Mouse (Mus musculus): ENCODE measurements around the gene Myh4. TPM values are rescaled to one million over a fixed set of nuclear protein-coding genes. Genes with fewer than 3 reads are reported as not detected.

Myh4 gene
- 1 to 10 TPM in 1 of 2 experiments, not detected in 1; 1.4 TPM for total RNA-seq (2021)
- long read RNA-seq, experiment 1, result 0 reads
- long read RNA-seq, experiment 2, full-length matches to known transcripts, result 1 of 5 reads
- long read RNA-seq, experiment 2, partial matches to known transcripts, result 2 of 5 reads
- long read RNA-seq, experiment 2, other reads (novel, unspliced or antisense), result 2 of 5 reads

DNA sequence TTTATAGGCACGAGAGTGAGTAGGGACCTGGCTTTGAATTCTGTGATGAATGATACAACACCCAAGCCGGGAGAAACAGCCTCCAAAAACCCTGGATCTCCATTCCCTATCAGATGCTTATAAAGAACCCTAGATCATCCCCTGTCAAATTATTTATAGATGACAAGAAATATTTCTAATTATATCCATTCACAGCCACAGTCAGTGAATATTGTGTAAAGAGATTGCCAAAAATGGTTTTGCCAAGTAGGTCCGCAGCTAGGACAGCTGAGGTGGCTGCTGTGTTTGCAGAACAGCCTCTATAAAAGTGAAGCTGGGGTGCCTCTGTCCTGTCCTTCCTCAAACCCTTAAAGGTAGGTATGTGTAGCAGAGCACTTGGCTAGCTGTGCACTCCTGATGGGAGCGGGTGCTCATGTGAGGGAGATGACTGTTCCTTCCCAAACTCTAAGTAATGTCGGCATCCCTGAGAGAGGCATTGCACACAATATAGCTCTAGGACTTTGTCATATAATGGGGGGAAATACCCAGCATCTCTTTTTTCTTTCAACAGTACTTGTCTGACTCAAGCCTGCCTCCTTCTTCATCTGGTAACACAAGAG, at the start of gene Myh4:
TSS of gene Myh4 (plus strand) at position 549 of the 599 bp plus-strand sequence.
- DNase-seq (ENCODE audit: low spot score in 2 of 2), result no peak

DNA sequence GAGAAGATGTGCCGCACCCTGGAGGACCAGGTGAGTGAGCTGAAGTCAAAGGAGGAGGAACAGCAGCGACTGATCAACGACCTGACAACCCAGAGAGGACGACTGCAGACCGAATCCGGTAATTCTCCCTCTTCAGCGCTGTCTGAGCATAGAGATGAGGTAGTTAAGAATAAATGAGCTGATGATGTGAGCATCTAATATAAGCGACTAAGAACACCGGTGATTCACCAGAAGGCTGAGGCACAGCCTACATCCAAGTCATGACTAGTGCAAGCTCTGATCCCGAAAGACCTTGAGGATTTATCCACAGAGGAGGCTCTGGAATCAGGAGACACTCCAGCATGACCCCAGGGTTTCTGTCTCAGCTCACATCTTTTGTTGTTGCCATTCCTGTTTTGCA, 47.5 kb upstream of the Myh4 start:
- DNase-seq (ENCODE audit: low spot score in 2 of 2), result no peak

DNA sequence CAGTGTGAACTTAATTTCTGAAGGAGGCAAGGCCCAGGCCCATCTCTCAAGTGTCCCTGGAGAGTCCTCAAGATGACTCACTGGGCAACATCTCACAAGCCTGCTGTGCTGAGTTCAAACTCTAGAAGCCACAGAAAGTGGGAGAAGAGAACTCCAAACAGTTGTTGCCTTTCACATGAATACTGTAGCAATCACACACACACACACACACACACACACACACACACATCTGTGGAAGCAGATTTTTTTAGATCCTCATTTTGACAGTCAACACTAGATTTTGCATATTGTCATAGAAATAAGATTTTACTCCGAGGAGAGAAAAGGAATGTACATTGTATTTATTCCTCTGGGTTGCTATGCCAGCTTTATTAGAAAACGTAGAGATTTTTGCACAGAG, 47.0 kb upstream of the Myh4 start:
- no peak for DNase-seq (ENCODE audit: low spot score in 2 of 2)

DNA sequence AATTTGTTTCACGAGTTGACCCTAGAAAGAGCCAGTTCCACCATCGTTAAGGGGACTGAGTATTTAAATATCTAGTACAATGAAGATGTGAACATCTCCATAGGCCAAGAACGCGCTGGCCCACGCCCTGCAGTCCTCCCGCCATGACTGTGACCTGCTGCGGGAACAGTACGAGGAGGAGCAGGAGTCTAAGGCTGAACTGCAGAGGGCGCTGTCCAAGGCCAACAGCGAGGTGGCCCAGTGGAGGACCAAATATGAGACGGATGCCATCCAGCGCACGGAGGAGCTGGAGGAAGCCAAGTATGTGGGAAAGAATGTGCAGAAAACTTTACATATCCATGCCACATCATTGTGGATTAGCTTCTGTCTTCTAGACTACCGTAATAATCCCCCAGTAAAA, 46.3 kb upstream of the Myh4 start:
- no peak for DNase-seq (ENCODE audit: low spot score in 2 of 2)

DNA sequence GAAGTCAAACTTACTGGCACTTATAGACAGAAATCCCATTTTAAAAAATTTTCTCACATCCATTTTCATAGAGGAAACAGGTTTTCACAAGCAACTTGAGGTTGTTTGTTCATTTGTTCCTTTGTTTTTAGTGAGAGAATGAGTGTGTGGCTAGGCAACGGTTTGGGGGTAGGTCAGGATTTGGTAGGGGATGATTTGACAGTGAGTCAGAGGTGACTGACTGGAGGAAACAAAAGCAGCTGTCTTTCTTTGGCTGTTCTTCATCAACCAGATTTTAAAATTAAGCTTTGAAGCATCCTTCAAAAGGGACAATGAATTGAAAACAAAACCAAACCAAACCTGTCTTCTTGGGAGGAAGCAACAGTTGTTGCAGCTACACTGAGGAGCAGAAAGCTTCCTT, 38.5 kb upstream of the Myh4 start:
- no peak for DNase-seq (ENCODE audit: low spot score in 2 of 2)

DNA sequence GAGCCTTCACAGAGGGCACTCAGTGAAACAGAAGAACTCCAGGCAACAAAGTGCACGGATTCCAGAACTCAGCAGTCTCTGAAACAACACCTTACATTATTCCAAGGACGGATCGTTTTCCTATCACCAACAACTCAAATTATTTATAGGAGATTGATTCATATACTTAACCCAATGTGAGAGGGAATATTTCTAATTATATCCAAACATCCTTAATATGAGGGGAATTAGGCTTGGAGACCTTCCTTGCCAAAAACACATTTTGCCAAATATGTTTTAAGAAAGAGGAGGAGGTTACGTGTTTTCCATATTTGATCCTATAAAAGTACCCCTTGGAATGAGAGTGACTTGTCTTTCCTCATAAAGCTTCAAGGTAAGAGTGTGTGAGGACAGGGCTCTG, 38.1 kb upstream of the Myh4 start, which contains the start of gene Myh1:
TSS of gene Myh1 (plus strand) at position 301 of the 400 bp plus-strand sequence.
- DNase-seq (ENCODE audit: low spot score in 2 of 2), result no peak

DNA sequence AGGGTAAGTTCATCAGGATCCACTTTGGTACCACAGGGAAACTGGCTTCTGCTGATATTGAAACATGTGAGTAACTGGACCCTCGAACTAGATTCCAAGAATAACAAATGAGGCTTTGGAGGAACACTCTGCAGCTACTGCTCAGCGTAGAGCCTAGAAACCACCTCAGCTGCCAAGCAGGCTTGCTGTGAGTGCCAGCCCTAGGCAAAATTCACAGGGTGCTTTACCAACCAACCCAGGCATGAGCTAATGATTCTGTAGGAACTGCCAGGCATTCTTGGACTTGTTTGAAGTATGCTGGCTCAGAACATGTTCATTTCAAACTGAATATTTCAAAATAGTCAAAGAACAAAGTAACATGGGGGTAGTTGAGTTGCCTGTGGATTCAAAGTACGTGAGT, 33.1 kb upstream of the Myh4 start:
- no peak for DNase-seq (ENCODE audit: low spot score in 2 of 2)

DNA sequence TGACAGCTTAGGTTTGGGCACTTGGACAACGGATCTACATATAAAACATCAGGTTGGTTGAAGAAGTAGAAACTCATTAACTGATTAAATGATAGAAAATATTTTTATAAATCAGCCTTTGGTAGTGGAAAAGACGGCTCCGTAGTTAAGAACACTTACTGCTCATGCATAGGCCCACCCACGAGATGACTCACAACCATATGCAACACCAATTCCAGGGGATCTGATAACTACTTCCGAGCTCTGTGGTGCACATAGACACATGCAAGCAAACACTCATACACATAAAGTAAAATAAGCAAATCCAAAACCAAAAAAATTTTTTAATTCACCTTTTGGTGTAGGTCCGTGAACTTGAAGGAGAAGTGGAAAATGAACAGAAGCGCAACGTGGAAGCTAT, 16.0 kb upstream of the Myh4 start:
- DNase-seq (ENCODE audit: low spot score in 2 of 2), result no peak

DNA sequence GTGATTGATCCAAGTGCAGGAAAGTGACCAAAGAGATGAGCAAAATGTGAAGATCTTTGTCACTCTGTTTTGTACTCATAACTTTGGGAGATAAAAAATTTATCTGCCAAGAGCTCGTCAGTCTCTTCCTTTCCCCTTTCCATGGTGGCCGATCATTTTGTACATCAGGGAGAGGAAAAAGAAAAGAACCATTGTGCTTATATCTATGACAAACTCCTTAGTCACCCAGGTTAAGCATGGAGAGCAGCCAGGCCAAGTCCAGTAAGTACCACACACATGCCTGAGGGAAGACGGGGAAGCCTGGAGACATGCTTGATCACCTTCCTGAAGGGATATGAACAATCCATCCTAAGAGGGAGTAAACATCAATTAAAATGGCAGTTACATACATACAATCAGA, 13.4 kb upstream of the Myh4 start:
- no peak for DNase-seq (ENCODE audit: low spot score in 2 of 2)

DNA sequence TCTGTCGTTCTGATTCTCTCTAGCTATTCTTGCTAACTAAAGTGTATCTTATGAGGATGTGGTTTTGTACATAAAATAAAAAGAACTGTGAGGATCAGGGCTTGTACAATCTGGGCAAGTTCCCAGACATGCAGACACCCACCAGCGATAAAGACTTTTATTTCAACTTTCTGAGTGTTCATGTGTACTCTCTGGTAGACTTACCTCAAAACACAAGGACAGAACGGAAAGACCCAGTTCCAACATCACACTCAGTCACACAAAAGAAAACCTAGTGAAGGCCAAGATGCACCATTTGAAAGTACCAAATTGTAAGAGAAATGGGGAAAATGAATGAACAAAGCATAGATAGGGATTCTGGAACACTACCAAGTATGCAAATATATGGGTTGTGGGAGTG, 9.1 kb upstream of the Myh4 start:
- DNase-seq (ENCODE audit: low spot score in 2 of 2), result no peak

DNA sequence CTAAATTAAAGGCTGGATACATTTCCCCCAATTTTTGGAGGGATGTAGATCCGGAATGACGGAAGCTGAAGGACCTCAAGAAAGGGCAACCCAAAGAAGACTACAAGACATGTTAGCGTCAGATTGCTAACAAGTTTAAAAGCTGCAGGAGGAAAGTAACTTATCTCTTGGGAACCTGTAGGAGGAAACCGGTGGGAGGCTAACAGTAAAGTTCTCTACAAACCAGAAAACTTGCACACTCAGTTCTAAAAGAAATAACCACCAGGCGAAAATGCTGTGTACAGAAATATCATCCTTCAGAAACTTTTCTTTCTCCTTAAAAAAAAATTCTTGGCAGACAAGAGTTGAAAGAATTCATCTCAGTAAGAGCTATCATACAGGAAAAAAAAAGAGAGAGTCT, 8.7 kb upstream of the Myh4 start:
- DNase-seq (ENCODE audit: low spot score in 2 of 2), result no peak

DNA sequence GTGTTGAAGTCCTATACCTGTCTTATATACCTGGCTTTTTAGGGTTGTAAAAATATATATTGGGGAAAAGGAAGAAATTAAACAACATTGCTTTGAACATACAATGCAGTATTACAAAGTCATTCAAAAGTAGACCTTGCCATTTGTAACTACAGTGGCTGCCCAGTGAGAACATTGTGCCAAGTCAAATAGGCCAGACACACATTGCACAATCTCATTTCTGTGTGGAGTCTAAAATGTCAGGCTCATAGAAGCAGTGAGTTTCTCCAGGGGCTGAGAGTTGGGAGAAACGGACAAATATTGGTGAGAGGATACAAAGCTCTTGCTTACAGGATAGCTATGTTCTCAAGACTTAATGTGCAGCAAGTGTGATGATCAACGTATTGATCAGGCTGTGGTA, 7.9 kb upstream of the Myh4 start:
- DNase-seq (ENCODE audit: low spot score in 2 of 2), result no peak

DNA sequence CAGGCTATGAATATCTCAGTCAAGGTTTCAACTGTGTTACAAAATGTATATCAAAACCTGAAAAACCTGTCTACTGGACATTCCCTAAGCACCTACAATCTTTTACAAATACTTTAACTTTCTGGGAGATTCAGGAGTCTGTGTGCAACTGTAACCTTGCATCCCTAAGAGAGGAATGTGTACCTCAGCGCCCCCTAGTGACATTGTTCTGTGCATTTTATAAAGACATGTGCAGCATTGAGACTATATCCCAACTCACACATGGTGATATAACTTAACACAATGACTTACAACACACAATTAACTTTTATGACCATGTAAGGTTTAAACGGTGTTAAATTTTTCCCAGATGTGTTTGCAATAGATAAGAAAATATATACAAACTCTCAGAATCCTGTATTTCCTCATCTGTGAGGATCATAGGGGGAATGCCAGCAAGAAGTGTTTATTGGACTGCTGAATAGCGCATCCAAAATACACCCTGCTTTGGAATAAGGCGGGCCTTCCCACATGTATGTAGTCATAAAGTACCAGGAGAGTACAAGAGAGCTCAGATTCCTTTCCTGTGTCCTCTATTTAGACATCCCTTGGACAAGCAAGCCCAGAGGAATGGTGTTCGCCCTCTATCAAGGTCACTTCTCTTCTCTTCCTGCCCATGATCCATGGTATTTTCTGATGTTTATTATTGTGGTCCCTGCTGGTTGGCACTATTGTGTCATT, 2.0 kb upstream of the Myh4 start:
- peak; percentile 43 to 51 for DNase-seq (ENCODE audit: low spot score in 2 of 2)

DNA sequence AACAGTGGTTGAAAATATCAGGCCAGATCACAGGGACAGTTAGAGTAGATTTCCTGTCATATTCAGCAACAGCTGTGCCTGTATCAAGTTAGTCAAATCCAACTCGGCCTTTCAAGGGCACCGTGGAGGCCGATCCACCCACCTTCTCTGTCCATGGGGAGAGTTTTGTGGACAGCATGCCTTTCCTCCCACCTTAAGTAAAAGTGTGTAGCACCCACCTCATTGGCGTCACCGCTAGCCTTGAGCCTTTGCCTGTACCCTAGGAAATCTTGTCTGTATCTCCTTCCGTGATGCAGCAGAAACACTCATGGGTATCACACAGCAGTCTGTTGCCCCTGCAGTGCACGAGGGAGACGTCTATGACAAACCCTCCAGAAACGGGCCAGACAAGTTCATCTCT, 1.0 kb upstream of the Myh4 start:
- DNase-seq (ENCODE audit: low spot score in 2 of 2), result no peak

DNA sequence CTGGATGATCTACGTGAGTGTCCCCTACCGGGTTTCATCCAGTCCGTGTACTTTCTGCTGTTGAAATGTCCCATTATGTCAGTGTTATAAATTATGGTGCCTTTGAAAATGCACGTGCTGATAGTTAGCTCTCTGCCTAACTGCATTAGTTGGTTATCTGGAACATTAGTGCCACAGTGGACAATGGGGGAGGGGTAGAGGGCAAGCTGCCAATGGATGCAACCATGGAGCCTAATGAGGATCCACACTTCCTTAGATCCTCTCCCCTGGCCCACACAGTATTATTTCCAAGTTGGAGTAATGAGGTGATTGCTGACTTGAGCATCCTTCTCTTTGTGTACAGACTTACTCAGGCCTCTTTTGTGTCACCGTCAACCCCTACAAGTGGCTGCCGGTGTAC, 3.2 kb downstream of the Myh4 start:
- no peak for DNase-seq (ENCODE audit: low spot score in 2 of 2)

DNA sequence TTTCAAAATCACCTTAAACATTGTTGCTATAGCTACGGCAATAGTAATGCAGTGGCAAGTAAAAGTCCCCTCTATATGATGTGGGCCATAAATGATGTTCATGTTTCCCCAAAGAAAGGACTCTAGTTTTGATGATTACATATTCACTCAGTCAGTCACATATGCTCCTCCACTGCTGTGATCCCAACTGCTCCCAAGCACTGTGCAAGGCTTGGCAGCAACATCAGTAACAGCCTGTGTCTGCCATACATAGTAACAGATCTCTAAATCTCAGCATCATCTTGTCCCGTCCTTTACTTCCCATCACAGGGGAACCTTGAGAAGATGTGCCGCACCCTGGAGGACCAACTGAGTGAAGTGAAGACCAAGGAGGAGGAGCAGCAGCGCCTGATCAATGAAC, 15.9 kb downstream of the Myh4 start:
- DNase-seq (ENCODE audit: low spot score in 2 of 2), result no peak

DNA sequence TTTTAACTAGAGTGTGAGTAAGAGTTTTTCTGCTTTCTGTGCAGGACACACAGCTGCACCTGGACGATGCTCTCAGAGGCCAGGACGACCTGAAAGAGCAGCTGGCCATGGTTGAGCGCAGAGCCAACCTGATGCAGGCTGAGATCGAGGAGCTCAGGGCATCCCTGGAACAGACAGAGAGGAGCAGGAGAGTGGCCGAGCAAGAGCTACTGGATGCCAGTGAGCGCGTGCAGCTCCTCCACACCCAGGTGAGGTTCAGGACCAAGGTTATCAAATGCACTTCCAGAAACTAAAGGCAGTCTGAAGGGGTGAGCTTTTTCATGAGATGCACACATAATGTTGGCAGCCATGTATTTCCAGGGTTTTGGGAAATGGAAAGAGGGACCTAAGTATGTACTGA, 19.2 kb downstream of the Myh4 start:
- no peak for DNase-seq (ENCODE audit: low spot score in 2 of 2)

DNA sequence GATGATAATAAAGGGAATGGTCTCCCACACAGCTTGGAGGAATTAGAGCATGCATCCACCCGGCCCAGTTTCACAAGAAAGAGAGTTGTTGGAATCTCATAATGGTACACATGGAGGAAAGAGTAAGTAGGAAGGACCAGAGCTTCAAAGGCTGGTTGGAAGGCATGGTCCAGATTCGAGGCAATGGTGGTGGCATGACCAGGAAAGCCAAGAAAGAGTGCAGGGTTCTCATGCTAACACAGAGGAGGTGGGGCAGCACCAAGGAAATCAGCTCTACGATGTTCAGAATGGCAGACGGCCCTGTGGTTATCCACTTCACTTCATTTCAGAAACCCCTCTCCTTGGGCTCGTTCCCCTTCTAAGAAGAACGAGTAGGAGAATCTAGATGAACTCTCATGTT, 23.1 kb downstream of the Myh4 start:
- DNase-seq (ENCODE audit: low spot score in 2 of 2), result no peak

DNA sequence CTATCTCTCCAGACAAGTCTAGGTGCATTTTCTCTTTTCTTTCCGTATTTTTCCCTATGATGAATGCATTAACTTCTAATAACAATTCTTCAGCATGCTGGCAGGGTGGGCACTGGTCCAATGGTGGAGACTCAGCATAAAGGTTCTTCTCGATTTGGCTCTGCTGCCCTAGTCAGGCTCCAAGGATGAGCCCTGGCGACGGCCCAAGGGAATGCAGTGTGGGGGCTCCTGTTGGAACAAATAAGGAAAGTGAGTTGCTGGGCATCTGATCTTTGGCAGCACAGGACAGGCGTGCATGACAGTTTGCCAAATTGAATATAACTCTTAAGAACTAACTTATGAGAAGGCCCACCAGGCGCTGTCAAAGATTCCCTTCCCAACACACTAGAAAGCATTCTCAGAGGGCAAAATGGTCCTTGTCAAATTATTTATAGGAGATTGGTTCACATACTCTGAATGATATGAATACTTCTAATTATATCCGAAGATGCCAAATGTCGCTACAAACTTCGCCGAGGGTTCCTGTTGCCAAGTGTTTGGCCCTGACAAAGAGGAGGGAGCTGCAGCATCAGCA, 38.9 kb downstream of the Myh4 start, which contains the start of gene Myh8:
TSS of gene Myh8 (plus strand) at position 524 of the 574 bp plus-strand sequence.
- no peak for DNase-seq (ENCODE audit: low spot score in 2 of 2)

DNA sequence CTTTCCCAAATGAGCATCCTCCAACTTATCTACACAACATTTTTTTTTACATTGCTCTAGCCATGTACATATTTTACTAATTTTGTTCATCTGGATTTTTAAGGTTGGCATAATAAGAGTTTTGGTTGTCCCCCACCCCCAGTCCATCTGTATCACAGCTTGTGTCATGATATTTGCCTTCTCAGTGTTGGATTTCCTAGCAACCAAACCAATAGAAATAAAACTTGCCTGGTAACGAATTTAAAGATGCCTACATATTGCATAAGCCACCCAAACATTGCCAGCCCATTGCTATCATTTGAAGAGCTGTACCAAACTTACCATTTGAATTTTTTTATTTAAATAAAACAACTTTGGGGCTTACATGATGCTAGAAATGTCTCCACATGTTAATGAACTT, 55.6 kb downstream of the Myh4 start:
- DNase-seq (ENCODE audit: low spot score in 2 of 2), result no peak

Measured in adrenal gland, adult 18-20 months (tissue).